Mouse (Mus musculus): Measurements from ENCODE around the gene Gm20388. TPM values are rescaled to one million over a fixed set of nuclear protein-coding genes. Genes with fewer than 3 reads are reported as not detected.
A peak's percentile ranks its signal among the peaks of the same experiment; 100 is the strongest.

Gene Gm20388
- polyA plus RNA-seq, 1 experiment: not detected

- WGBS: 5% methylated on average over 58 of the region's 58 CpGs
Measured at GRCm38 (mm10) chr8:123653308-123653993, 3742.8 kb downstream of the Gm20388 start, which contains the start of gene Rhou. Rhou (plus strand) TSS chr8:123653929.

GRCm38 (mm10) chr8:123653994-123654569, 3743.4 kb downstream of the Gm20388 start:
- 3% methylated on average over 77 of the region's 77 CpGs for WGBS

More at GRCm38 (mm10) chr8:123653308-123653993, 3742.8 kb downstream of the Gm20388 start, which contains the start of gene Rhou:
- H3K4me3 ChIP-seq (ENCODE audit: insufficient read depth, low read depth, low read length): peak within 1 kb of the TSS; percentile 74
- TF ChIP-seq CTCF (IDR thresholded peaks at IDR 0.05; ENCODE audit: insufficient read depth, low read depth, low read length) (peak; percentile 26; the same call in 1 of the 2 replicates), POLR2A (IDR thresholded peaks at IDR 0.05; ENCODE audit: insufficient read depth, low read depth, low read length) (peak; percentile 36; the same call in 1 of the 2 replicates)
- peaks cover 7% of the 10 kb centered on the region for H3K4me1 ChIP-seq (ENCODE audit: control insufficient read depth, insufficient read depth, low read length)
- H3K27ac ChIP-seq (ENCODE audit: insufficient read depth, low read depth, low read length): peak within 1 kb of the TSS; percentile 72; the same call in 1 of the 2 replicates

GRCm38 (mm10) chr8:123654763-123655162, 3744.1 kb downstream of the Gm20388 start:
- TF ChIP-seq CTCF (IDR thresholded peaks at IDR 0.05; ENCODE audit: insufficient read depth, low read depth, low read length): no peak
- TF ChIP-seq POLR2A (IDR thresholded peaks at IDR 0.05; ENCODE audit: insufficient read depth, low read depth, low read length): no peak
- 48% methylated on average over 5 of the region's 5 CpGs for WGBS
- no peak overlapping the region for H3K4me3 ChIP-seq (ENCODE audit: insufficient read depth, low read depth, low read length)
- H3K4me1 ChIP-seq (ENCODE audit: control insufficient read depth, insufficient read depth, low read length): peaks cover 7% of the 10 kb centered on the region
- no peak overlapping the region for H3K27ac ChIP-seq (ENCODE audit: insufficient read depth, low read depth, low read length)

More at GRCm38 (mm10) chr8:123653994-123654569, 3743.4 kb downstream of the Gm20388 start:
- H3K27ac ChIP-seq (ENCODE audit: insufficient read depth, low read depth, low read length): no peak overlapping the region
- TF ChIP-seq POLR2A (IDR thresholded peaks at IDR 0.05; ENCODE audit: insufficient read depth, low read depth, low read length): 0 out of 2 replicates have a peak, but pooled peaks have one; percentile 28
- no peak for TF ChIP-seq CTCF (IDR thresholded peaks at IDR 0.05; ENCODE audit: insufficient read depth, low read depth, low read length)
- H3K4me1 ChIP-seq (ENCODE audit: control insufficient read depth, insufficient read depth, low read length): peaks cover 7% of the 10 kb centered on the region
- peak overlapping the region; percentile 74 for H3K4me3 ChIP-seq (ENCODE audit: insufficient read depth, low read depth, low read length)

GRCm38 (mm10) chr8:123655351-123655779, 3744.7 kb downstream of the Gm20388 start:
- TF ChIP-seq CTCF (IDR thresholded peaks at IDR 0.05; ENCODE audit: insufficient read depth, low read depth, low read length): no peak
- TF ChIP-seq POLR2A (IDR thresholded peaks at IDR 0.05; ENCODE audit: insufficient read depth, low read depth, low read length): no peak
- Histone ChIP-seq H3K4me1 (ENCODE audit: control insufficient read depth, insufficient read depth, low read length) (peaks cover 7% of the 10 kb centered on the region), H3K27ac (ENCODE audit: insufficient read depth, low read depth, low read length) (no peak overlapping the region), H3K4me3 (ENCODE audit: insufficient read depth, low read depth, low read length) (no peak overlapping the region)
- 42% methylated on average over 8 of the region's 8 CpGs for WGBS

GRCm38 (mm10) chr8:123657826-123658225, 3747.2 kb downstream of the Gm20388 start:
- Histone ChIP-seq H3K4me1 (ENCODE audit: control insufficient read depth, insufficient read depth, low read length) (peaks cover 7% of the 10 kb centered on the region), H3K4me3 (ENCODE audit: insufficient read depth, low read depth, low read length) (no peak overlapping the region), H3K27ac (ENCODE audit: insufficient read depth, low read depth, low read length) (no peak overlapping the region)
- WGBS: 91% methylated on average over 8 of the region's 8 CpGs
- TF ChIP-seq POLR2A (IDR thresholded peaks at IDR 0.05; ENCODE audit: insufficient read depth, low read depth, low read length) (no peak), CTCF (IDR thresholded peaks at IDR 0.05; ENCODE audit: insufficient read depth, low read depth, low read length) (no peak)

- TF ChIP-seq POLR2A (IDR thresholded peaks at IDR 0.05; ENCODE audit: insufficient read depth, low read depth, low read length) (no peak), CTCF (IDR thresholded peaks at IDR 0.05; ENCODE audit: insufficient read depth, low read depth, low read length) (no peak)
- peaks cover 3% of the 10 kb centered on the region; the same call in 1 of the 2 replicates for H3K4me1 ChIP-seq (ENCODE audit: control insufficient read depth, insufficient read depth, low read length)
- H3K27ac ChIP-seq (ENCODE audit: insufficient read depth, low read depth, low read length): no peak overlapping the region
- no peak overlapping the region for H3K4me3 ChIP-seq (ENCODE audit: insufficient read depth, low read depth, low read length)
- WGBS: 91% methylated on average over 10 of the region's 10 CpGs
Measured at GRCm38 (mm10) chr8:123659469-123660057, 3748.9 kb downstream of the Gm20388 start.

GRCm38 (mm10) chr8:123661515-123661914, 3750.9 kb downstream of the Gm20388 start:
- Histone ChIP-seq H3K27ac (ENCODE audit: insufficient read depth, low read depth, low read length) (no peak overlapping the region), H3K4me1 (ENCODE audit: control insufficient read depth, insufficient read depth, low read length) (no peaks in the 10 kb centered on the region), H3K4me3 (ENCODE audit: insufficient read depth, low read depth, low read length) (no peak overlapping the region)
- WGBS: 87% methylated on average over 11 of the region's 11 CpGs
- TF ChIP-seq POLR2A (IDR thresholded peaks at IDR 0.05; ENCODE audit: insufficient read depth, low read depth, low read length) (no peak), CTCF (IDR thresholded peaks at IDR 0.05; ENCODE audit: insufficient read depth, low read depth, low read length) (no peak)

GRCm38 (mm10) chr8:123665580-123665979, 3754.9 kb downstream of the Gm20388 start:
- 91% methylated on average over 6 of the region's 6 CpGs for WGBS
- Histone ChIP-seq H3K4me3 (ENCODE audit: insufficient read depth, low read depth, low read length) (no peak overlapping the region), H3K27ac (ENCODE audit: insufficient read depth, low read depth, low read length) (no peak overlapping the region), H3K4me1 (ENCODE audit: control insufficient read depth, insufficient read depth, low read length) (no peaks in the 10 kb centered on the region)
- TF ChIP-seq POLR2A (IDR thresholded peaks at IDR 0.05; ENCODE audit: insufficient read depth, low read depth, low read length): no peak
- no peak for TF ChIP-seq CTCF (IDR thresholded peaks at IDR 0.05; ENCODE audit: insufficient read depth, low read depth, low read length)

GRCm38 (mm10) chr8:123666832-123667231, 3756.2 kb downstream of the Gm20388 start:
- 95% methylated on average over 1 of the region's 1 CpGs for WGBS
- no peak for TF ChIP-seq CTCF (IDR thresholded peaks at IDR 0.05; ENCODE audit: insufficient read depth, low read depth, low read length)
- no peak for TF ChIP-seq POLR2A (IDR thresholded peaks at IDR 0.05; ENCODE audit: insufficient read depth, low read depth, low read length)
- Histone ChIP-seq H3K4me1 (ENCODE audit: control insufficient read depth, insufficient read depth, low read length) (no peaks in the 10 kb centered on the region), H3K27ac (ENCODE audit: insufficient read depth, low read depth, low read length) (no peak overlapping the region), H3K4me3 (ENCODE audit: insufficient read depth, low read depth, low read length) (no peak overlapping the region)

Data from olfactory bulb, adult 2 months (tissue).